Mouse (Mus musculus): Measurements from ENCODE around the gene Mctp2. TPM values are rescaled to one million over a fixed set of nuclear protein-coding genes. Genes with fewer than 3 reads are reported as not detected.

The Mctp2 gene
- total and polyA plus RNA-seq, 3 experiments, result 0.11 TPM; not detected in 2

DNA sequence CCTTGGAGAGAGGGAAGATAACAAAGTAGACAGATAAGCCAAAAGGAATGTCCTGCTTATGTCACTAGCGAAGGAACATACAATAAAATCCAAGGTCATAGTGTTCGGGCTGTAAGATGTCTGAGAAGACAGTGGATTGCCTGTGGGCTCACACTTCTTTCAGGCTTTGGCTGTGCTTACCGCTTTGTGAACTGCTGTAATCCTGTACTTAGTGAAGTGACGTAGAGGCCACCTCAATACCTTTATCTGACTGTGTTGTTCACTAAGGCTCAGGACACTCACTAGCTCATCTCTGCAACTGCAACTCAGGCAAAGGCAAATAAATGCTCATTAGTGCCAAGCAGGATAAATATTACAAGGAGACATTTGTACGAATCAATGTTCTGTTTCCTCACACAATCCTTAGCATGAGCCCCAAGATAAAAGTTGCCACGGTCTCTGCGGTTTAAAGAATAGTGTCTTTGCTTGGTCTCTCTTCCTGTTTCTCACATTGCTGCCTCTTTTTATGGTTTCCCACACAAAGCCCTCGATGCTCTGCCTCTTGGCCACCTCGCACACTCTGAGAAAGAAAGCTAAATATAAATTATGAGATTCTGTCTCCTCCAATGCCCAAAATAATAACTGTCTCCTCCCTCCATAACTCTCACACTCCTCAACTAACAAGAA lies 8.1 kb upstream of the Mctp2 start:
- no peaks in the 10 kb centered on the region for H3K4me1 ChIP-seq (ENCODE audit: insufficient read depth, low read depth, low read length)
- DNase-seq (ENCODE audit: low spot score) (no peak), ATAC-seq (ENCODE audit: extremely low read depth, insufficient number of reproducible peaks, low FRiP score, poor library complexity, severe bottlenecking) (no peak)
- peaks cover 6% of the 10 kb centered on the region for H3K9me3 ChIP-seq (replicated peaks)
- H3K4me3 ChIP-seq (ENCODE audit: low read depth, low read length), result no peak overlapping the region
- no peaks in the 10 kb centered on the region for H3K36me3 ChIP-seq (replicated peaks)
- no peaks in the 10 kb centered on the region for H3K27me3 ChIP-seq (ENCODE audit: insufficient read depth, low read length)
- TF ChIP-seq GATA2 (IDR thresholded peaks at IDR 0.05; ENCODE audit: borderline replicate concordance, low read depth, low read length) (no peak), TAL1 (conservative IDR thresholded peaks at IDR 0.05; ENCODE audit: low read depth, low read length) (no peak), CTCF (IDR thresholded peaks at IDR 0.05; ENCODE audit: low read depth, low read length) (no peak), POLR2AphosphoS5 (IDR thresholded peaks at IDR 0.05; ENCODE audit: insufficient replicate concordance, low read depth, low read length) (no peak), GATA1 (IDR thresholded peaks at IDR 0.05; ENCODE audit: borderline replicate concordance, low read length) (no peak)

DNA sequence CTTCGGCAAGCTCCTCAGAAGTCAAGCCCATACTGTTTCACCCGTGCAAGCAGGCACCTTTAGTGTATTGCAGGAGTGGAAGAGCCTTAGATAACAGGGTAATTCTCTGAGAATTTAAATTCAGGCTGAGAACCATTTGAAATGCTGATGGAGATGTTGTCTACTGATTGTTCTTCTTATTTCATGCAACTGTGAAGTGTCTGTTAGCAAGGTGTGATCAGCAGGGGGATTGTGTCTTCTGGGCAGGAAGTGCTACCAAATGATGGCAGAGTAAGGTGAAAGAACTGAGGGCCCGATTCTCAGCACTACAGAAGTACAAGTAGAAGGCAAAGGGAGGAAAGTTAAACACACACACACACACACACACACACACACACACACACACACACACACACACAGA lies 7.5 kb upstream of the Mctp2 start:
- DNase-seq (ENCODE audit: low spot score), result no peak
- TF ChIP-seq GATA2 (IDR thresholded peaks at IDR 0.05; ENCODE audit: borderline replicate concordance, low read depth, low read length), result no peak
- TF ChIP-seq CTCF (IDR thresholded peaks at IDR 0.05; ENCODE audit: low read depth, low read length), result no peak
- no peak for TF ChIP-seq POLR2AphosphoS5 (IDR thresholded peaks at IDR 0.05; ENCODE audit: insufficient replicate concordance, low read depth, low read length)
- no peak for TF ChIP-seq GATA1 (IDR thresholded peaks at IDR 0.05; ENCODE audit: borderline replicate concordance, low read length)
- no peak for TF ChIP-seq TAL1 (conservative IDR thresholded peaks at IDR 0.05; ENCODE audit: low read depth, low read length)
- H3K4me1 ChIP-seq (ENCODE audit: insufficient read depth, low read depth, low read length), result no peaks in the 10 kb centered on the region
- no peak overlapping the region for H3K4me3 ChIP-seq (ENCODE audit: low read depth, low read length)
- H3K9me3 ChIP-seq (replicated peaks), result peaks cover 6% of the 10 kb centered on the region
- no peaks in the 10 kb centered on the region for H3K27me3 ChIP-seq (ENCODE audit: insufficient read depth, low read length)
- ATAC-seq (ENCODE audit: extremely low read depth, insufficient number of reproducible peaks, low FRiP score, poor library complexity, severe bottlenecking), result no peak
- H3K36me3 ChIP-seq (replicated peaks), result no peaks in the 10 kb centered on the region

DNA sequence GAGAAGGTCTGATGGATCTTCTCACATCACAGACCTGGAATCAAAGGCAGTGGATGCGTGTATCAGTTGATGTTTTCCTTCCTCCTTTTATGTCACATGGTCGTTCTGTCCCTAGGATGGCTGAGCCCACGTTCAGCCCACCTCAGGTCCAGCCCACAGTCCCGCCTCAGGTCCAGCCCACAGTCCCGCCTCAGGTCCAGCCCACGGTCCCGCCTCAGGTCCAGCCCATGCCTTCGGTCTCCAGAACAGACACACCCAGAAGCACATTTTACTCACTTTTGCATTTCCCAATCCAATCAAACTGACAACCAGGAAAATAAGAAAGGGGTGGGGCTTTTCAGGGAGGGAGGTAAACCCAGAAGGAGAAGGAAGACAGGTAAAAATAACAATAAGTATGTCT lies 5.2 kb upstream of the Mctp2 start:
- Histone ChIP-seq H3K9me3 (replicated peaks) (peaks cover 7% of the 10 kb centered on the region), H3K4me3 (ENCODE audit: low read depth, low read length) (no peak overlapping the region), H3K4me1 (ENCODE audit: insufficient read depth, low read depth, low read length) (no peaks in the 10 kb centered on the region), H3K36me3 (replicated peaks) (no peaks in the 10 kb centered on the region), H3K27me3 (ENCODE audit: insufficient read depth, low read length) (no peaks in the 10 kb centered on the region)
- DNase-seq (ENCODE audit: low spot score) (no peak), ATAC-seq (ENCODE audit: extremely low read depth, insufficient number of reproducible peaks, low FRiP score, poor library complexity, severe bottlenecking) (no peak)
- TF ChIP-seq TAL1 (conservative IDR thresholded peaks at IDR 0.05; ENCODE audit: low read depth, low read length), result no peak
- TF ChIP-seq CTCF (IDR thresholded peaks at IDR 0.05; ENCODE audit: low read depth, low read length), result no peak
- no peak for TF ChIP-seq GATA2 (IDR thresholded peaks at IDR 0.05; ENCODE audit: borderline replicate concordance, low read depth, low read length)
- TF ChIP-seq GATA1 (IDR thresholded peaks at IDR 0.05; ENCODE audit: borderline replicate concordance, low read length), result no peak
- no peak for TF ChIP-seq POLR2AphosphoS5 (IDR thresholded peaks at IDR 0.05; ENCODE audit: insufficient replicate concordance, low read depth, low read length)

DNA sequence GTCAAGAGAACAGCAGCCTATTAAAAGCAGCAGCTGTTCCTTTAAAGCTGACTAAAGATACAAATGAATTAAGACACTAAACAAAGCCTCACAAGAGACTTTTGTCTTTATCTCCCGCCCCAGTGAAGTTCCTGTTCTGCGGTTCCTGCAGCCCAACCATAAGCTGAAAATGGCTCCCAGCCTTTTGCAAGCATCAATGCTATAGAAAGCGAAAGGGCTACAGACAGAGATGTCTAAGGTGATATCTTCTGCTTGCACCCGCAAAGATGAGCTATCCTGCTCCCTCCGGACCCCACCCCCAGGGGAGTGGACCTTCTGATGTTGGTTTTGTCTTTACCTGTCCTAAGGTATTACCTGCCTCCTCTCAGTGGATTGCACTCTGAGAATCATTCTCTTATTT lies 1.7 kb upstream of the Mctp2 start:
- Histone ChIP-seq H3K9me3 (replicated peaks) (peaks cover 17% of the 10 kb centered on the region), H3K36me3 (replicated peaks) (no peaks in the 10 kb centered on the region), H3K27me3 (ENCODE audit: insufficient read depth, low read length) (no peaks in the 10 kb centered on the region), H3K4me3 (ENCODE audit: low read depth, low read length) (no peak overlapping the region), H3K4me1 (ENCODE audit: insufficient read depth, low read depth, low read length) (no peaks in the 10 kb centered on the region)
- no peak for TF ChIP-seq GATA1 (IDR thresholded peaks at IDR 0.05; ENCODE audit: borderline replicate concordance, low read length)
- TF ChIP-seq POLR2AphosphoS5 (IDR thresholded peaks at IDR 0.05; ENCODE audit: insufficient replicate concordance, low read depth, low read length), result no peak
- no peak for TF ChIP-seq CTCF (IDR thresholded peaks at IDR 0.05; ENCODE audit: low read depth, low read length)
- TF ChIP-seq GATA2 (IDR thresholded peaks at IDR 0.05; ENCODE audit: borderline replicate concordance, low read depth, low read length), result no peak
- no peak for TF ChIP-seq TAL1 (conservative IDR thresholded peaks at IDR 0.05; ENCODE audit: low read depth, low read length)
- ATAC-seq (ENCODE audit: extremely low read depth, insufficient number of reproducible peaks, low FRiP score, poor library complexity, severe bottlenecking), result no peak
- DNase-seq (ENCODE audit: low spot score), result no peak

DNA sequence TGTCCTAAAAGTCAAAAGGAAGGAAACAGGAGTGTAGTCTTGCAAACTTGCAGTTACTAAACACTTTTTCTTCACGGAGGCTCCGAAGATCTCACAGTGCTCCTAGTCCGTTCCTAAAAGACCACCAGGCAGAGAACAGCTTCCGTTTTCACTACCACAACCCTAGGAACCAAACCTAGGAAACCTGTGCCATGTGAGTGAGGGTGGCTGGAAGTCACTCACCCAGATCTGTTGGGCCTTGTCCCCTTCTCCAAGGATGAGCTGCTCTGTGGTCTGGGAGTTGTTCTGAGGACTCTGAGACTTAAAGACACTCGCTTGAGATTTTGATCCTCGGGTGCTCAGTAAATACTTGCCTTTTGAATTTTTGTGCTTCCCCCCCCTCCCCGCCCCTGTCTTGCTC lies 439 bp upstream of the Mctp2 start:
- peaks cover 19% of the 10 kb centered on the region for H3K9me3 ChIP-seq (replicated peaks)
- no peaks in the 10 kb centered on the region for H3K27me3 ChIP-seq (ENCODE audit: insufficient read depth, low read length)
- ATAC-seq (ENCODE audit: extremely low read depth, insufficient number of reproducible peaks, low FRiP score, poor library complexity, severe bottlenecking) (no peak), DNase-seq (ENCODE audit: low spot score) (no peak)
- no peak overlapping the region for H3K4me3 ChIP-seq (ENCODE audit: low read depth, low read length)
- no peak for TF ChIP-seq POLR2AphosphoS5 (IDR thresholded peaks at IDR 0.05; ENCODE audit: insufficient replicate concordance, low read depth, low read length)
- no peak for TF ChIP-seq TAL1 (conservative IDR thresholded peaks at IDR 0.05; ENCODE audit: low read depth, low read length)
- TF ChIP-seq GATA1 (IDR thresholded peaks at IDR 0.05; ENCODE audit: borderline replicate concordance, low read length), result no peak
- no peak for TF ChIP-seq GATA2 (IDR thresholded peaks at IDR 0.05; ENCODE audit: borderline replicate concordance, low read depth, low read length)
- no peaks in the 10 kb centered on the region for H3K36me3 ChIP-seq (replicated peaks)
- H3K4me1 ChIP-seq (ENCODE audit: insufficient read depth, low read depth, low read length), result no peaks in the 10 kb centered on the region

DNA sequence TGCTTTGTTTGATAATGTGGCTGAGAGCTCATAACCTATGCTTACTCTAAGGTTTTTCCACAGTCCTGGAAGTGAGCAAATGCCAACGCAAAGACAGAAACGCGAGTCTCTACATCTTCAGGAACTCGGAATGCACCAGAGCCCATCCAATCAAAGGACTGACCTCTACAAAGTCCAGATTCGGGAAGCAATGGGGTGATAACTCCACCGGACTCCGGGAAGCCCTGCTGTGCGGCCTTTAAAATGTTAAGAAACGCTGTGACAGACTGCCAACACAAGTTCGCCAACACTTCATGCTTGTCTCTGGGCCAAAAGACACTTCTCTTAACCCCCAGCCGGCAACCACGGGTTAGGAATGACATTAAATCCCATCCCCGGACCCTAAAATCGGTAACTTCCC lies 437 bp downstream of the Mctp2 start:
- TF ChIP-seq CTCF (IDR thresholded peaks at IDR 0.05; ENCODE audit: low read depth, low read length) (no peak), GATA1 (IDR thresholded peaks at IDR 0.05; ENCODE audit: borderline replicate concordance, low read length) (no peak)
- ATAC-seq (ENCODE audit: extremely low read depth, insufficient number of reproducible peaks, low FRiP score, poor library complexity, severe bottlenecking), result no peak
- H3K9me3 ChIP-seq (replicated peaks), result peaks cover 16% of the 10 kb centered on the region
- DNase-seq (ENCODE audit: low spot score), result no peak
- H3K4me3 ChIP-seq (ENCODE audit: low read depth, low read length), result no peak overlapping the region
- H3K4me1 ChIP-seq (ENCODE audit: insufficient read depth, low read depth, low read length), result no peaks in the 10 kb centered on the region
- no peaks in the 10 kb centered on the region for H3K27me3 ChIP-seq (ENCODE audit: insufficient read depth, low read length)
- no peaks in the 10 kb centered on the region for H3K36me3 ChIP-seq (replicated peaks)

All from G1E (cell line).